Mouse (Mus musculus): ENCODE results near the gene Spred3. TPM values are rescaled to one million over a fixed set of nuclear protein-coding genes. Genes with fewer than 3 reads are reported as not detected.

The Spred3 gene
- polyA plus RNA-seq, 1 experiment from 2014 or later: 4.5 TPM

GRCm38 (mm10) chr7:29168121-29168695 is 2.0 kb downstream of the Spred3 start:
- H3K9ac ChIP-seq: peak overlapping the region; percentile 76
- peak overlapping the region; percentile 68 for H3K4me3 ChIP-seq
- peak overlapping the region; percentile 69; the same call in 1 of the 2 replicates for H3K27ac ChIP-seq
- no peak for ATAC-seq (ENCODE audit: insufficient number of reproducible peaks, insufficient read depth, low FRiP score, low TSS enrichment, low read depth)
- H3K9me3 ChIP-seq: no peaks in the 10 kb centered on the region
- WGBS: 4% methylated on average over 10 of the region's 10 CpGs
- peak overlapping the region; percentile 88 for H3K4me2 ChIP-seq
- H3K4me1 ChIP-seq: peaks cover 42% of the 10 kb centered on the region
- H3K36me3 ChIP-seq: peaks cover 7% of the 10 kb centered on the region
- peaks cover 34% of the 10 kb centered on the region for H3K27me3 ChIP-seq

GRCm38 (mm10) chr7:29167656-29168055 is 2.6 kb downstream of the Spred3 start:
- Histone ChIP-seq H3K9me3 (no peaks in the 10 kb centered on the region), H3K27ac (no peak overlapping the region), H3K27me3 (peaks cover 28% of the 10 kb centered on the region), H3K9ac (peak overlapping the region; percentile 76), H3K36me3 (peaks cover 1% of the 10 kb centered on the region; the same call in 1 of the 2 replicates), H3K4me3 (peak overlapping the region; percentile 68), H3K4me1 (peaks cover 47% of the 10 kb centered on the region), H3K4me2 (peak overlapping the region; percentile 88)
- ATAC-seq (ENCODE audit: insufficient number of reproducible peaks, insufficient read depth, low FRiP score, low TSS enrichment, low read depth): no peak
- 17% methylated on average over 19 of the region's 19 CpGs for WGBS

- Histone ChIP-seq H3K27me3 (peaks cover 26% of the 10 kb centered on the region), H3K4me1 (peaks cover 13% of the 10 kb centered on the region), H3K4me3 (no peak overlapping the region), H3K4me2 (no peak overlapping the region), H3K9ac (no peak overlapping the region), H3K27ac (no peak overlapping the region), H3K9me3 (no peaks in the 10 kb centered on the region), H3K36me3 (0 out of 2 replicates have a peak, but pooled peaks cover 7% of the 10 kb centered on the region)
- 17% methylated on average over 9 of the region's 9 CpGs for WGBS
- no peak for ATAC-seq (ENCODE audit: insufficient number of reproducible peaks, insufficient read depth, low FRiP score, low TSS enrichment, low read depth)
Measured at GRCm38 (mm10) chr7:29162750-29163525, 7.3 kb downstream of the Spred3 start.

- Histone ChIP-seq H3K9me3 (no peaks in the 10 kb centered on the region), H3K36me3 (0 out of 2 replicates have a peak, but pooled peaks cover 7% of the 10 kb centered on the region), H3K4me1 (peaks cover 8% of the 10 kb centered on the region), H3K27me3 (peaks cover 25% of the 10 kb centered on the region), H3K4me3 (no peak overlapping the region), H3K27ac (no peak overlapping the region), H3K4me2 (no peak overlapping the region), H3K9ac (no peak overlapping the region)
- 74% methylated on average over 5 of the region's 5 CpGs for WGBS
- ATAC-seq (ENCODE audit: insufficient number of reproducible peaks, insufficient read depth, low FRiP score, low TSS enrichment, low read depth): no peak
Measured at GRCm38 (mm10) chr7:29162294-29162693, 7.9 kb downstream of the Spred3 start.

- Histone ChIP-seq H3K4me1 (peaks cover 12% of the 10 kb centered on the region), H3K36me3 (peaks cover 13% of the 10 kb centered on the region; the same call in 1 of the 2 replicates), H3K9me3 (0 out of 2 replicates have a peak, but pooled peaks cover 2% of the 10 kb centered on the region), H3K27ac (no peak overlapping the region), H3K4me3 (no peak overlapping the region), H3K9ac (no peak overlapping the region), H3K4me2 (no peak overlapping the region), H3K27me3 (peaks cover 25% of the 10 kb centered on the region)
- ATAC-seq (ENCODE audit: insufficient number of reproducible peaks, insufficient read depth, low FRiP score, low TSS enrichment, low read depth): no peak
- WGBS: 2% methylated on average over 5 of the region's 5 CpGs
Measured at GRCm38 (mm10) chr7:29158264-29158663, 11.9 kb downstream of the Spred3 start.

- H3K27me3 ChIP-seq: peaks cover 25% of the 10 kb centered on the region
- H3K4me2 ChIP-seq: peak within 1 kb of the TSS; percentile 96
- peak within 1 kb of the TSS; percentile 79 for H3K27ac ChIP-seq
- peak within 1 kb of the TSS; percentile 81 for H3K9ac ChIP-seq
- peaks cover 3% of the 10 kb centered on the region; the same call in 1 of the 2 replicates for H3K4me1 ChIP-seq
- H3K9me3 ChIP-seq: 0 out of 2 replicates have a peak, but pooled peaks cover 2% of the 10 kb centered on the region
- H3K4me3 ChIP-seq: peak within 1 kb of the TSS; percentile 87
- peaks cover 6% of the 10 kb centered on the region; the same call in 1 of the 2 replicates for H3K36me3 ChIP-seq
- peak; percentile 71 for ATAC-seq (ENCODE audit: insufficient number of reproducible peaks, insufficient read depth, low FRiP score, low TSS enrichment, low read depth)
- WGBS: 3% methylated on average over 68 of the region's 68 CpGs
Measured at GRCm38 (mm10) chr7:29155838-29156782, 14.1 kb downstream of the Spred3 start, which contains the start of gene Fam98c. Gene Fam98c, minus strand, starts transcription at chr7:29156234.

GRCm38 (mm10) chr7:29155196-29155837 is 14.9 kb downstream of the Spred3 start:
- ATAC-seq (ENCODE audit: insufficient number of reproducible peaks, insufficient read depth, low FRiP score, low TSS enrichment, low read depth): peak; percentile 76
- Histone ChIP-seq H3K9ac (peak overlapping the region; percentile 81), H3K4me2 (peak overlapping the region; percentile 96), H3K4me1 (peaks cover 3% of the 10 kb centered on the region; the same call in 1 of the 2 replicates), H3K27me3 (peaks cover 25% of the 10 kb centered on the region), H3K27ac (peak overlapping the region; percentile 79), H3K36me3 (peaks cover 6% of the 10 kb centered on the region; the same call in 1 of the 2 replicates), H3K9me3 (0 out of 2 replicates have a peak, but pooled peaks cover 2% of the 10 kb centered on the region), H3K4me3 (peak overlapping the region; percentile 87)
- WGBS: 7% methylated on average over 37 of the region's 37 CpGs

- ATAC-seq (ENCODE audit: insufficient number of reproducible peaks, insufficient read depth, low FRiP score, low TSS enrichment, low read depth): no peak
- Histone ChIP-seq H3K4me2 (no peak overlapping the region), H3K27ac (no peak overlapping the region), H3K4me3 (no peak overlapping the region), H3K9me3 (0 out of 2 replicates have a peak, but pooled peaks cover 2% of the 10 kb centered on the region), H3K27me3 (peaks cover 16% of the 10 kb centered on the region), H3K9ac (no peak overlapping the region), H3K4me1 (peaks cover 3% of the 10 kb centered on the region; the same call in 1 of the 2 replicates), H3K36me3 (peaks cover 6% of the 10 kb centered on the region; the same call in 1 of the 2 replicates)
- 94% methylated on average over 14 of the region's 14 CpGs for WGBS
Measured at GRCm38 (mm10) chr7:29154018-29154720, 16.0 kb downstream of the Spred3 start.

GRCm38 (mm10) chr7:29151486-29151885 is 18.7 kb downstream of the Spred3 start:
- no peak overlapping the region for H3K27ac ChIP-seq
- 59% methylated on average over 10 of the region's 10 CpGs for WGBS
- no peaks in the 10 kb centered on the region for H3K27me3 ChIP-seq
- H3K4me2 ChIP-seq: no peak overlapping the region
- H3K9me3 ChIP-seq: 0 out of 2 replicates have a peak, but pooled peaks cover 2% of the 10 kb centered on the region
- peaks cover 3% of the 10 kb centered on the region; the same call in 1 of the 2 replicates for H3K4me1 ChIP-seq
- H3K9ac ChIP-seq: no peak overlapping the region
- no peak overlapping the region for H3K4me3 ChIP-seq
- H3K36me3 ChIP-seq: peaks cover 6% of the 10 kb centered on the region; the same call in 1 of the 2 replicates
- no peak for ATAC-seq (ENCODE audit: insufficient number of reproducible peaks, insufficient read depth, low FRiP score, low TSS enrichment, low read depth)

- H3K4me2 ChIP-seq: no peak overlapping the region
- no peaks in the 10 kb centered on the region for H3K9me3 ChIP-seq
- H3K27ac ChIP-seq: no peak overlapping the region
- no peak overlapping the region for H3K4me3 ChIP-seq
- H3K36me3 ChIP-seq: no peaks in the 10 kb centered on the region
- H3K4me1 ChIP-seq: no peaks in the 10 kb centered on the region
- H3K9ac ChIP-seq: no peak overlapping the region
- H3K27me3 ChIP-seq: no peaks in the 10 kb centered on the region
- WGBS: 91% methylated on average over 15 of the region's 15 CpGs
- no peak for ATAC-seq (ENCODE audit: insufficient number of reproducible peaks, insufficient read depth, low FRiP score, low TSS enrichment, low read depth)
Measured at GRCm38 (mm10) chr7:29148771-29149170, 21.4 kb downstream of the Spred3 start.

All from embryonic facial prominence, embryonic 13.5 days (tissue).